Mouse (Mus musculus) lung, postnatal 36 days (tissue): ENCODE measurements around the gene Tmem169.

Experiments
- DNase-seq: peaks from one replicate; pipeline ENCODE4 v3.0.0; 2022; ENCODE audit warnings: mixed read lengths

The Tmem169 gene

GRCm38 (mm10) chr1:72334807-72335206 lies 50.6 kb downstream of the Tmem169 start:
- DNase-seq, result no peak

- no peak for DNase-seq
These were observed 52.6 kb downstream of the Tmem169 start for GRCm38 (mm10) chr1:72336780-72337179.

GRCm38 (mm10) chr1:72338341-72338740 lies 54.2 kb downstream of the Tmem169 start:
- no peak for DNase-seq

- no peak for DNase-seq
These were observed 63.7 kb downstream of the Tmem169 start for GRCm38 (mm10) chr1:72347873-72348272.
